Mouse (Mus musculus) liver, embryonic 12.5 days (tissue): ENCODE measurements around the gene Myf5. TPM values are rescaled to one million over a fixed set of nuclear protein-coding genes. Genes with fewer than 3 reads are reported as not detected.

Experiments used
- microRNA-seq: library from miRNA; unstranded; fragments of <30 nt; microRNA quantifications from one replicate; pipeline ENCODE4, GENCODE M21; 2017
- polyA plus RNA-seq: library from polyadenylated mRNA; unstranded; fragments of >200 nt; fragmentation: Nextera tagmentation; extraction: Ambion mirVana; gene quantifications from 2 replicates; pipeline ENCODE4 v1.2.1, GENCODE M21; 2016

The Myf5 gene
- polyA plus RNA-seq, 1 experiment from 2014 or later = 0.10 TPM

Small RNA genes within 50 kb of the gene (microRNA-seq; reads per million reads assigned to microRNA genes)
- not detected for gene Gm44403

Other genes with a start within 250 kb of the Myf5 start
- 0.72 and 1.2 TPM in 2 replicates for gene Lin7a, start 214.4 kb downstream of the Myf5 start, polyA plus RNA-seq
- not detected in 2 replicates for gene Myf6, start 8.6 kb upstream of the Myf5 start, polyA plus RNA-seq
- 0.02 TPM in 1 of 2 replicates, not detected in the other for gene Ptprq, start 233.9 kb upstream of the Myf5 start, polyA plus RNA-seq